Mouse (Mus musculus) midbrain, embryonic 12.5 days (tissue): ENCODE results near the gene Zfp12. TPM values are rescaled to one million over a fixed set of nuclear protein-coding genes. Genes with fewer than 3 reads are reported as not detected.
"Not testable (repeated sequence)": the region's sequence is repeated elsewhere in the genome, so short reads cannot be mapped to it uniquely, and the experiment has no call there.

Experiments
- ATAC-seq: fragments of 200-750 bp; cut with Nextera tagmentation; 2 replicates; pipeline ENCODE4 v1.8.0; 2017; ENCODE audit warnings: low read depth, moderate TSS enrichment, moderate library complexity; ENCODE audit not compliant: low FRiP score
- H3K27ac ChIP-seq: fragments of 300-500 bp; sonication (generic); replicated peaks from 2 replicates; pipeline ENCODE4 v1.5.1; 2016; ENCODE audit warnings: mild to moderate bottlenecking
- H3K27me3 ChIP-seq: fragments of 300-500 bp; sonication (generic); 2 replicates; pipeline ENCODE4 v1.6.1; 2016; ENCODE audit warnings: mild to moderate bottlenecking
- H3K36me3 ChIP-seq: fragments of 300-500 bp; sonication (generic); 2 replicates; pipeline ENCODE4 v1.6.1; 2016
- H3K4me1 ChIP-seq: fragments of 300-500 bp; sonication (generic); 2 replicates; pipeline ENCODE4 v1.6.1; 2016
- H3K4me2 ChIP-seq: fragments of 300-500 bp; sonication (generic); replicated peaks from 2 replicates; pipeline ENCODE4 v1.6.1; 2016; ENCODE audit warnings: mild to moderate bottlenecking, moderate library complexity
- H3K4me3 ChIP-seq: fragments of 300-500 bp; sonication (generic); 2 replicates; pipeline ENCODE4 v1.5.1; 2016; ENCODE audit warnings: mild to moderate bottlenecking
- H3K9ac ChIP-seq: fragments of 300-500 bp; sonication (generic); replicated peaks from 2 replicates; pipeline ENCODE4 v1.6.1; 2016; ENCODE audit warnings: mild to moderate bottlenecking, moderate library complexity
- H3K9me3 ChIP-seq: fragments of 300-500 bp; sonication (generic); 2 replicates; pipeline ENCODE4 v1.6.1; 2016; ENCODE audit warnings: mild to moderate bottlenecking
- WGBS: fragments of 180-500 bp; shearing (Covaris S2); methylation state at CpG from one replicate; pipeline ENCODE4 v1.1.7; 2016; 5-methylcytosine and 5-hydroxymethylcytosine counted together
- polyA plus RNA-seq: library from polyadenylated mRNA; unstranded; fragments of >200 nt; fragmentation: Nextera tagmentation; extraction: Ambion mirVana; gene quantifications from 2 replicates; pipeline ENCODE4 v1.2.1, GENCODE M21; 2016

Zfp12 gene
- polyA plus RNA-seq, result 28.2 and 29.0 TPM in 2 replicates

- WGBS, result under 1% methylated on average over 58 of the region's 58 CpGs
Measured at GRCm38 (mm10) chr5:143235028-143235693, at the start of gene Zfp12. Gene Zfp12 (plus strand): TSS chr5:143235163.

GRCm38 (mm10) chr5:143188014-143188413 lies 46.9 kb upstream of the Zfp12 start:
- H3K27me3 ChIP-seq, result peaks cover 12% of the 10 kb centered on the region; the same call in 1 of the 2 replicates
- not testable (repeated sequence) for H3K4me1 ChIP-seq, H3K4me2 ChIP-seq, H3K4me3 ChIP-seq, H3K9me3 ChIP-seq, ATAC-seq, H3K27ac ChIP-seq, H3K36me3 ChIP-seq, H3K9ac ChIP-seq
- 71% methylated on average over 1 of the region's 1 CpGs for WGBS

More at GRCm38 (mm10) chr5:143235028-143235693, at the start of gene Zfp12:
- Histone ChIP-seq H3K4me2 (peak within 1 kb of the TSS; percentile 89), H3K9ac (peak within 1 kb of the TSS; percentile 89), H3K27me3 (no peaks in the 10 kb centered on the region; the same call in 1 of the 2 replicates), H3K36me3 (peaks cover 11% of the 10 kb centered on the region), H3K27ac (peak within 1 kb of the TSS; percentile 96), H3K4me3 (peak within 1 kb of the TSS; percentile 69), H3K4me1 (peaks cover 17% of the 10 kb centered on the region), H3K9me3 (no peaks in the 10 kb centered on the region)
- ATAC-seq, result peak; percentile 98

- WGBS, result 94% methylated on average over 8 of the region's 8 CpGs
- Histone ChIP-seq H3K4me2 (no peak overlapping the region), H3K9me3 (no peaks in the 10 kb centered on the region), H3K4me1 (no peaks in the 10 kb centered on the region), H3K4me3 (no peak overlapping the region), H3K9ac (no peak overlapping the region), H3K27ac (no peak overlapping the region), H3K36me3 (no peaks in the 10 kb centered on the region), H3K27me3 (no peaks in the 10 kb centered on the region)
- no peak for ATAC-seq
Measured at GRCm38 (mm10) chr5:143192806-143193205, 42.2 kb upstream of the Zfp12 start.

GRCm38 (mm10) chr5:143194747-143195146 lies 40.2 kb upstream of the Zfp12 start:
- not testable (repeated sequence) for H3K4me2 ChIP-seq, H3K4me3 ChIP-seq, H3K27me3 ChIP-seq, H3K27ac ChIP-seq, H3K9me3 ChIP-seq, H3K36me3 ChIP-seq, H3K4me1 ChIP-seq, ATAC-seq, H3K9ac ChIP-seq
- 74% methylated on average over 8 of the region's 8 CpGs for WGBS

- H3K36me3 ChIP-seq, result no peaks in the 10 kb centered on the region
- H3K4me1 ChIP-seq, result no peaks in the 10 kb centered on the region
- H3K4me2 ChIP-seq, result no peak overlapping the region
- H3K9ac ChIP-seq, result no peak overlapping the region
- no peak for ATAC-seq
- H3K4me3 ChIP-seq, result no peak overlapping the region
- H3K9me3 ChIP-seq, result no peaks in the 10 kb centered on the region
- no peak overlapping the region for H3K27ac ChIP-seq
- H3K27me3 ChIP-seq, result no peaks in the 10 kb centered on the region
- 74% methylated on average over 2 of the region's 2 CpGs for WGBS
Measured at GRCm38 (mm10) chr5:143195166-143195565, 39.8 kb upstream of the Zfp12 start.

GRCm38 (mm10) chr5:143196506-143196905 lies 38.5 kb upstream of the Zfp12 start:
- WGBS, result 84% methylated on average over 4 of the region's 4 CpGs
- Histone ChIP-seq H3K36me3 (no peaks in the 10 kb centered on the region), H3K4me1 (no peaks in the 10 kb centered on the region), H3K27ac (no peak overlapping the region), H3K4me3 (no peak overlapping the region), H3K4me2 (no peak overlapping the region), H3K9me3 (no peaks in the 10 kb centered on the region), H3K27me3 (no peaks in the 10 kb centered on the region), H3K9ac (no peak overlapping the region)
- no peak for ATAC-seq

GRCm38 (mm10) chr5:143205015-143205414 lies 29.9 kb upstream of the Zfp12 start:
- H3K36me3 ChIP-seq, result no peaks in the 10 kb centered on the region
- H3K9ac ChIP-seq, result no peak overlapping the region
- no peak overlapping the region for H3K4me3 ChIP-seq
- no peak for ATAC-seq
- H3K9me3 ChIP-seq, result peaks cover 7% of the 10 kb centered on the region
- H3K27me3 ChIP-seq, result no peaks in the 10 kb centered on the region
- H3K27ac ChIP-seq, result no peak overlapping the region
- WGBS, result 81% methylated on average over 3 of the region's 3 CpGs
- H3K4me2 ChIP-seq, result no peak overlapping the region
- no peaks in the 10 kb centered on the region for H3K4me1 ChIP-seq

GRCm38 (mm10) chr5:143213832-143214231 lies 21.1 kb upstream of the Zfp12 start:
- H3K9me3 ChIP-seq, result peaks cover 2% of the 10 kb centered on the region
- WGBS, result 92% methylated on average over 2 of the region's 2 CpGs
- ATAC-seq, result no peak
- no peak overlapping the region for H3K9ac ChIP-seq
- H3K4me1 ChIP-seq, result no peaks in the 10 kb centered on the region
- H3K27me3 ChIP-seq, result no peaks in the 10 kb centered on the region
- H3K36me3 ChIP-seq, result no peaks in the 10 kb centered on the region
- H3K27ac ChIP-seq, result no peak overlapping the region
- H3K4me2 ChIP-seq, result no peak overlapping the region
- H3K4me3 ChIP-seq, result no peak overlapping the region

- no peak overlapping the region for H3K4me2 ChIP-seq
- ATAC-seq, result no peak
- H3K4me1 ChIP-seq, result no peaks in the 10 kb centered on the region
- 84% methylated on average over 5 of the region's 5 CpGs for WGBS
- H3K9ac ChIP-seq, result no peak overlapping the region
- no peaks in the 10 kb centered on the region for H3K27me3 ChIP-seq
- no peak overlapping the region for H3K4me3 ChIP-seq
- H3K9me3 ChIP-seq, result no peaks in the 10 kb centered on the region
- H3K27ac ChIP-seq, result no peak overlapping the region
- H3K36me3 ChIP-seq, result no peaks in the 10 kb centered on the region
Measured at GRCm38 (mm10) chr5:143220996-143221395, 14.0 kb upstream of the Zfp12 start.

GRCm38 (mm10) chr5:143222287-143222686 lies 12.7 kb upstream of the Zfp12 start:
- H3K27me3 ChIP-seq, result no peaks in the 10 kb centered on the region
- no peak overlapping the region for H3K27ac ChIP-seq
- ATAC-seq, result no peak
- H3K9ac ChIP-seq, result no peak overlapping the region
- H3K4me2 ChIP-seq, result no peak overlapping the region
- H3K36me3 ChIP-seq, result no peaks in the 10 kb centered on the region
- H3K9me3 ChIP-seq, result no peaks in the 10 kb centered on the region
- 87% methylated on average over 1 of the region's 1 CpGs for WGBS
- no peaks in the 10 kb centered on the region for H3K4me1 ChIP-seq
- H3K4me3 ChIP-seq, result no peak overlapping the region

GRCm38 (mm10) chr5:143226790-143227189 lies 8.2 kb upstream of the Zfp12 start, which contains the start of gene Spdye4a:
Gene Spdye4a (minus strand): TSS chr5:143226890.
- Histone ChIP-seq H3K27me3 (no peaks in the 10 kb centered on the region; the same call in 1 of the 2 replicates), H3K9ac (no peak within 1 kb of the TSS), H3K4me2 (no peak within 1 kb of the TSS), H3K36me3 (no peaks in the 10 kb centered on the region), H3K4me3 (no peak within 1 kb of the TSS), H3K27ac (no peak within 1 kb of the TSS), H3K9me3 (peaks cover 15% of the 10 kb centered on the region; the same call in 1 of the 2 replicates), H3K4me1 (no peaks in the 10 kb centered on the region)
- ATAC-seq, result no peak
- 90% methylated on average over 3 of the region's 3 CpGs for WGBS

GRCm38 (mm10) chr5:143236036-143236435 lies 1.1 kb downstream of the Zfp12 start:
- Histone ChIP-seq H3K4me2 (peak overlapping the region; percentile 89), H3K4me1 (peaks cover 17% of the 10 kb centered on the region), H3K4me3 (peak overlapping the region; percentile 69), H3K9me3 (no peaks in the 10 kb centered on the region), H3K27ac (no peak overlapping the region), H3K27me3 (no peaks in the 10 kb centered on the region), H3K36me3 (peaks cover 20% of the 10 kb centered on the region), H3K9ac (peak overlapping the region; percentile 89)
- WGBS, result 56% methylated on average over 9 of the region's 9 CpGs
- ATAC-seq, result no peak
